ENCODE assay signal across 8 mouse cellular contexts in the genomic region with DNA sequence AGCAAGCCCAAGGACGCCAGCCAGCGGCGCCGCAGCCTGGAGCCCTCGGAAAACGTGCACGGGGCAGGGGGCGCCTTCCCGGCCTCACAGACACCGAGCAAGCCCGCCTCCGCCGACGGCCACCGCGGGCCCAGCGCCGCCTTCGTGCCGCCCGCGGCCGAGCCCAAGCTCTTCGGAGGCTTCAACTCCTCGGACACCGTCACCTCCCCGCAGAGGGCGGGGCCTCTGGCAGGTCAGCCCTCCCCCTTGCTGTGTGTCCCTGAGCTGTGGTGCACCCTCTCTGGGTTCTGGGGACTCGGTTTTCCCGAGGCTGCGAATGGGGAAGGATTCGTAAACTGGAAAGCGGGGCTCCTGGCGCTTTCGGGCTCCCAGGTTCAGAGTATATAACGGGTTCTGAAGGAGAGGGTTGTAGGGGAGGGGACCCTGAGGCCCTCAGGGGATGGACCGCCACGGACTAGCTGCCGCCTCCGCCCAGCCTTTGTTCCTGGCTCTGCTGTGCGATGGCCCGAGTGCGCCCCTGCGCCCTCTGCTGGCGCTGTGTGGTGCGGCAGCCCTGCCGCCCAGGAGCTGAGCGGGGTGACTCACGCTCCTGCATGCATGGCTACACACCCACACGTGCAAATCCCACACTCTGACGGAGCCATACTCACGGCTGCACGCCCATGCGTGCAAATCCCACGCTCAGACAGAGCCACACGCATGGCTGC. TPM values are rescaled to one million over a fixed set of nuclear protein-coding genes. Genes with fewer than 3 reads are reported as not detected.
A peak's percentile ranks its signal among the peaks of the same experiment; 100 is the strongest.
DNase-seq lines count a peak whose midpoint lies in the region; ATAC-seq lines count a peak whose summit lies in the region.

No protein-coding gene starts in this region.

- 3% methylated on average over 56 of the region's 56 CpGs for WGBS in intestine, embryonic 14.5 days

- peak overlapping the region; percentile 70 for H3K27ac ChIP-seq in intestine, embryonic 14.5 days (ENCODE audit: low read depth)

- H3K36me3 ChIP-seq in intestine, embryonic 14.5 days (ENCODE audit: control insufficient read depth, insufficient read depth, low read length): peaks cover 42% of the 10 kb centered on the region

- H3K9me3 ChIP-seq in intestine, embryonic 14.5 days (ENCODE audit: control insufficient read depth, low read length): no peaks in the 10 kb centered on the region

- peaks cover 19% of the 10 kb centered on the region; the same call in 1 of the 2 replicates for H3K4me1 ChIP-seq in intestine, embryonic 14.5 days (replicated peaks; ENCODE audit: control insufficient read depth, insufficient read depth, low read length)

- peak; percentile 96 for DNase-seq in adrenal gland, adult 18-20 months (ENCODE audit: low spot score in 2 of 2)
- peak; percentile 93 for DNase-seq in embryo, embryonic 11 days
- peak; percentile 87 for DNase-seq in gastrocnemius, postnatal 25 days
- peak; percentile 98 for DNase-seq in intestine, embryonic 14.5 days (ENCODE audit: low spot score)
- peak; percentile 89 to 92 for DNase-seq in left cerebral cortex, postnatal 10 days (ENCODE audit: extremely low spot score in 1 of 2, low spot score in 2 of 2)
- DNase-seq in right cerebral cortex, postnatal 10 days (ENCODE audit: low spot score in 2 of 2): peak; percentile 93 to 94
- DNase-seq in urinary bladder, postnatal 14 days (ENCODE audit: low spot score): peak; percentile 93

- H3K4me2 ChIP-seq in intestine, embryonic 14.5 days (ENCODE audit: low read length): peak overlapping the region; percentile 60

- peak; percentile 86 for ATAC-seq in intestine, embryonic 14.5 days (replicated peaks; ENCODE audit: low FRiP score, low TSS enrichment, low read depth)
- ATAC-seq in megakaryocyte progenitor cell, adult 5-6 weeks (replicated peaks; ENCODE audit: poor library complexity): peak; percentile 93

- intact Hi-C loops in left cerebral cortex, postnatal 10 days (cut with DNase I): loop anchor here (1.0 to 5.0 kb wide), 2 partner anchors 115 to 170 kb away; no protein-coding TSS in a partner anchor

- peak overlapping the region; percentile 55 for H3K9ac ChIP-seq in intestine, embryonic 14.5 days (ENCODE audit: low read length)

- peak overlapping the region; percentile 31 for H3K4me3 ChIP-seq in intestine, embryonic 14.5 days (ENCODE audit: low read depth, low read length)

- H3K27me3 ChIP-seq in intestine, embryonic 14.5 days (replicated peaks; ENCODE audit: control insufficient read depth, insufficient read depth, low read length): no peaks in the 10 kb centered on the region

RNA-seq across cellular contexts. Expression of gene Src, which starts 39.0 kb away (rescaled TPM):
- total RNA-seq in adrenal gland, adult 18-20 months (2021): 10 to 100 TPM; 11.8 to 13.8 TPM
- total RNA-seq in gastrocnemius, postnatal 25 days (2021): 1 to 10 TPM; 3.1 to 3.6 TPM
- polyA plus RNA-seq in intestine, embryonic 14.5 days (2014; fragmentation: Nextera tagmentation; extraction: Ambion mirVana): 15.4 and 17.5 TPM in 2 replicates
- total RNA-seq in left cerebral cortex, postnatal 10 days (2021): 10 to 100 TPM; 83.6 to 84.2 TPM
- 0.27 TPM in 1 of 2 replicates, not detected in the other for total RNA-seq in megakaryocyte progenitor cell, adult 5-6 weeks (2015)
- total RNA-seq in megakaryocyte progenitor cell, adult 5-6 weeks (2017): 0.07 TPM in 1 of 2 replicates, not detected in the other

Comparison
In these comparisons a context has a peak if more than half of its experiments do, and no peak if none do; other contexts are left out.
1. Peak in every context shown above with its lines: DNase-seq, ATAC-seq, H3K4me3 ChIP-seq and H3K27ac ChIP-seq.
2. RNA of gene Src, which starts 39.0 kb away (total RNA-seq): 83.6 to 84.2 TPM in left cerebral cortex, postnatal 10 days; 11.8 to 13.8 TPM in adrenal gland, adult 18-20 months, 3.1 to 3.6 TPM in gastrocnemius, postnatal 25 days and 0.07 to 0.27 TPM in megakaryocyte progenitor cell, adult 5-6 weeks; every median in the first group is over 4 times any median in the second.